Mouse (Mus musculus): ENCODE data around the gene Wnt5b. TPM values are rescaled to one million over a fixed set of nuclear protein-coding genes. Genes with fewer than 3 reads are reported as not detected.

Gene Wnt5b
- polyA plus RNA-seq, 1 experiment from 2014 or later: 1.8 TPM

- 70% methylated on average over 7 of the region's 7 CpGs for WGBS
- ATAC-seq: no peak
- Histone ChIP-seq H3K4me2 (replicated peaks; ENCODE audit: low read depth) (no peak overlapping the region), H3K4me3 (ENCODE audit: low read depth, low read length) (no peak overlapping the region), H3K9me3 (ENCODE audit: control insufficient read depth) (no peaks in the 10 kb centered on the region; the same call in 1 of the 2 replicates), H3K4me1 (replicated peaks; ENCODE audit: control insufficient read depth, insufficient read depth, low read length) (no peaks in the 10 kb centered on the region), H3K27me3 (replicated peaks; ENCODE audit: control insufficient read depth, insufficient read depth, low read length) (no peaks in the 10 kb centered on the region), H3K27ac (ENCODE audit: low read depth, low read length) (no peak overlapping the region), H3K9ac (ENCODE audit: low read depth, low read length) (no peak overlapping the region), H3K36me3 (ENCODE audit: control insufficient read depth, insufficient read depth) (no peaks in the 10 kb centered on the region)
- TF ChIP-seq CTCF (IDR thresholded peaks at IDR 0.05; ENCODE audit: low read depth): no peak
Measured at GRCm38 (mm10) chr6:119514085-119514484, 30.1 kb downstream of the Wnt5b start.

- Histone ChIP-seq H3K9me3 (ENCODE audit: control insufficient read depth) (no peaks in the 10 kb centered on the region; the same call in 1 of the 2 replicates), H3K4me1 (replicated peaks; ENCODE audit: control insufficient read depth, insufficient read depth, low read length) (no peaks in the 10 kb centered on the region), H3K27me3 (replicated peaks; ENCODE audit: control insufficient read depth, insufficient read depth, low read length) (no peaks in the 10 kb centered on the region), H3K4me2 (replicated peaks; ENCODE audit: low read depth) (no peak overlapping the region), H3K36me3 (ENCODE audit: control insufficient read depth, insufficient read depth) (no peaks in the 10 kb centered on the region), H3K27ac (ENCODE audit: low read depth, low read length) (no peak overlapping the region), H3K4me3 (ENCODE audit: low read depth, low read length) (no peak overlapping the region), H3K9ac (ENCODE audit: low read depth, low read length) (no peak overlapping the region)
- no peak for TF ChIP-seq CTCF (IDR thresholded peaks at IDR 0.05; ENCODE audit: low read depth)
- 82% methylated on average over 5 of the region's 5 CpGs for WGBS
- no peak for ATAC-seq
Measured at GRCm38 (mm10) chr6:119513452-119513851, 30.7 kb downstream of the Wnt5b start.

GRCm38 (mm10) chr6:119512701-119513100 is 31.4 kb downstream of the Wnt5b start:
- Histone ChIP-seq H3K4me1 (replicated peaks; ENCODE audit: control insufficient read depth, insufficient read depth, low read length) (no peaks in the 10 kb centered on the region), H3K9ac (ENCODE audit: low read depth, low read length) (no peak overlapping the region), H3K27me3 (replicated peaks; ENCODE audit: control insufficient read depth, insufficient read depth, low read length) (no peaks in the 10 kb centered on the region), H3K4me3 (ENCODE audit: low read depth, low read length) (no peak overlapping the region), H3K27ac (ENCODE audit: low read depth, low read length) (no peak overlapping the region), H3K36me3 (ENCODE audit: control insufficient read depth, insufficient read depth) (no peaks in the 10 kb centered on the region), H3K9me3 (ENCODE audit: control insufficient read depth) (no peaks in the 10 kb centered on the region; the same call in 1 of the 2 replicates), H3K4me2 (replicated peaks; ENCODE audit: low read depth) (no peak overlapping the region)
- ATAC-seq: no peak
- WGBS: 89% methylated on average over 11 of the region's 11 CpGs
- no peak for TF ChIP-seq CTCF (IDR thresholded peaks at IDR 0.05; ENCODE audit: low read depth)

DNA sequence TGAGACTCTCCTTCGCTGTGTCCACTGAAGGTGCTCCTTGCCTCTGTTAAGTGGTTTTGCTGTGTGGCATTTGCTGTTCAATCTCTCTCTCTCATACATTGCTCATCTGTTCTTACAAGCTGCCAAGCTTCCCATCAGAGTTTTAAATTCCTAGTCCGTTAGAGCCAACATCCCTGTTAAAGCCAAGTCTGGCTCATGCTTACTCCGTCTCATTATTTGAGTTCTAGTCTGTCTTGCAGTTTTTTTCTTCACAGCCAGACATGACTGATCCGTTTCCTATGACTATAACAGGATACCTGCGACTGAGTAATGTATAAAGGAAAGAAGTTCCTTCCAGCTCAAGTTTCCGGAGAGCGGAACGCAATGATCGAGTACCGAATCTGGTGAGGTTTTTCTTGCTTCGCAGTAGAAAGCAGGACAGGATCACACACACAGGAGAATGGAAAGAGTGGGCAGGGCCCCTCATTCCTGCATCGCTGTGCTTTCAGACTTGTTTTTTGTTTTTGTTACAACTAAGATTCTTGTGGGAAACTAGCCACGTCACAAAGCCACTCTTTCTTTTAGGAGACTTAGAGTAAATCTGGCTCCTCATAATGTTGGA is 34.6 kb downstream of the Wnt5b start:
- Histone ChIP-seq H3K27ac (ENCODE audit: low read depth, low read length) (no peak overlapping the region), H3K4me3 (ENCODE audit: low read depth, low read length) (no peak overlapping the region), H3K27me3 (replicated peaks; ENCODE audit: control insufficient read depth, insufficient read depth, low read length) (no peaks in the 10 kb centered on the region), H3K9me3 (ENCODE audit: control insufficient read depth) (no peaks in the 10 kb centered on the region), H3K4me2 (replicated peaks; ENCODE audit: low read depth) (no peak overlapping the region), H3K9ac (ENCODE audit: low read depth, low read length) (no peak overlapping the region), H3K36me3 (ENCODE audit: control insufficient read depth, insufficient read depth) (no peaks in the 10 kb centered on the region), H3K4me1 (replicated peaks; ENCODE audit: control insufficient read depth, insufficient read depth, low read length) (peaks cover 5% of the 10 kb centered on the region; the same call in 1 of the 2 replicates)
- no peak for ATAC-seq
- WGBS: 90% methylated on average over 13 of the region's 13 CpGs
- TF ChIP-seq CTCF (IDR thresholded peaks at IDR 0.05; ENCODE audit: low read depth): no peak

GRCm38 (mm10) chr6:119508634-119509375 is 35.3 kb downstream of the Wnt5b start:
- no peak for TF ChIP-seq CTCF (IDR thresholded peaks at IDR 0.05; ENCODE audit: low read depth)

GRCm38 (mm10) chr6:119508221-119508620 is 35.9 kb downstream of the Wnt5b start:
- H3K4me3 ChIP-seq (ENCODE audit: low read depth, low read length): no peak overlapping the region
- no peak for TF ChIP-seq CTCF (IDR thresholded peaks at IDR 0.05; ENCODE audit: low read depth)
- no peaks in the 10 kb centered on the region for H3K9me3 ChIP-seq (ENCODE audit: control insufficient read depth)
- no peak overlapping the region for H3K27ac ChIP-seq (ENCODE audit: low read depth, low read length)
- H3K9ac ChIP-seq (ENCODE audit: low read depth, low read length): no peak overlapping the region
- no peak for ATAC-seq
- no peak overlapping the region for H3K4me2 ChIP-seq (replicated peaks; ENCODE audit: low read depth)
- 93% methylated on average over 6 of the region's 6 CpGs for WGBS
- H3K36me3 ChIP-seq (ENCODE audit: control insufficient read depth, insufficient read depth): no peaks in the 10 kb centered on the region
- no peaks in the 10 kb centered on the region for H3K27me3 ChIP-seq (replicated peaks; ENCODE audit: control insufficient read depth, insufficient read depth, low read length)
- H3K4me1 ChIP-seq (replicated peaks; ENCODE audit: control insufficient read depth, insufficient read depth, low read length): peaks cover 5% of the 10 kb centered on the region; the same call in 1 of the 2 replicates

More at GRCm38 (mm10) chr6:119508634-119509375, 35.3 kb downstream of the Wnt5b start:
- Histone ChIP-seq H3K27me3 (replicated peaks; ENCODE audit: control insufficient read depth, insufficient read depth, low read length) (no peaks in the 10 kb centered on the region), H3K9me3 (ENCODE audit: control insufficient read depth) (no peaks in the 10 kb centered on the region), H3K36me3 (ENCODE audit: control insufficient read depth, insufficient read depth) (no peaks in the 10 kb centered on the region), H3K4me3 (ENCODE audit: low read depth, low read length) (no peak overlapping the region), H3K4me1 (replicated peaks; ENCODE audit: control insufficient read depth, insufficient read depth, low read length) (peaks cover 5% of the 10 kb centered on the region; the same call in 1 of the 2 replicates), H3K4me2 (replicated peaks; ENCODE audit: low read depth) (no peak overlapping the region), H3K27ac (ENCODE audit: low read depth, low read length) (no peak overlapping the region), H3K9ac (ENCODE audit: low read depth, low read length) (no peak overlapping the region)
- 77% methylated on average over 10 of the region's 10 CpGs for WGBS
- no peak for ATAC-seq

All from intestine, postnatal 0 days (tissue).